In genomic region chr11:97309911-97310571, GRCm38 (mm10) we compare ENCODE assay signal across 8 mouse cellular contexts. TPM values are rescaled to one million over a fixed set of nuclear protein-coding genes. Genes with fewer than 3 reads are reported as not detected.
DNase-seq lines count a peak whose midpoint lies in the region; ATAC-seq and TF ChIP-seq lines count a peak whose summit lies in the region.

No protein-coding gene starts in this region.

- peak; percentile 59 for DNase-seq in MEL-GATA-1-ER (ENCODE audit: extremely low read depth, low read depth)
- DNase-seq in cerebellum, adult 2 months: peak; percentile 84 to 86
- peak; percentile 50 to 75 for DNase-seq in frontal cortex, postnatal 10 days (ENCODE audit: low spot score in 2 of 2)
- peak; percentile 67 to 80 for DNase-seq in layer of hippocampus, postnatal 10 days (ENCODE audit: low spot score in 2 of 2)
- peak; percentile 81 for DNase-seq in lung, postnatal 14 days
- peak; percentile 68 for DNase-seq in ovary, postnatal 36 days (ENCODE audit: low spot score)
- DNase-seq in urinary bladder, adult 18-20 months (ENCODE audit: low spot score in 2 of 2): peak; percentile 59 to 69

- under 1% methylated on average over 25 of the region's 25 CpGs for WGBS in cerebellum, adult 2 months
- under 1% methylated on average over 25 of the region's 25 CpGs for WGBS in hindbrain, embryonic 12.5 days

- H3K4me2 ChIP-seq in hindbrain, embryonic 12.5 days (replicated peaks): peak overlapping the region; percentile 59

- H3K9ac ChIP-seq in hindbrain, embryonic 12.5 days: peak overlapping the region; percentile 50

- no peaks in the 10 kb centered on the region for H3K36me3 ChIP-seq in hindbrain, embryonic 12.5 days

- TF ChIP-seq CTCF in cerebellum, adult 2 months (IDR thresholded peaks at IDR 0.05; ENCODE audit: borderline replicate concordance, insufficient read depth, low read depth, low read length): peak; percentile 85

- H3K27ac ChIP-seq in cerebellum, adult 2 months (ENCODE audit: insufficient read depth, low read length): peak overlapping the region; percentile 29; the same call in 1 of the 2 replicates
- no peak overlapping the region for H3K27ac ChIP-seq in hindbrain, embryonic 12.5 days

- H3K9me3 ChIP-seq in hindbrain, embryonic 12.5 days (replicated peaks): no peaks in the 10 kb centered on the region

- peak; percentile 74 for ATAC-seq in hindbrain, embryonic 12.5 days (ENCODE audit: low FRiP score)

- 0 out of 2 replicates have a peak, but pooled peaks cover 4% of the 10 kb centered on the region for H3K4me1 ChIP-seq in cerebellum, adult 2 months (ENCODE audit: control insufficient read depth, insufficient read depth, low read length)
- peaks cover 19% of the 10 kb centered on the region for H3K4me1 ChIP-seq in hindbrain, embryonic 12.5 days

- H3K27me3 ChIP-seq in cerebellum, adult 2 months (ENCODE audit: control insufficient read depth, insufficient read depth, low read length): no peaks in the 10 kb centered on the region
- H3K27me3 ChIP-seq in hindbrain, embryonic 12.5 days: peaks cover 8% of the 10 kb centered on the region; the same call in 1 of the 2 replicates

- H3K4me3 ChIP-seq in cerebellum, adult 2 months (replicated peaks; ENCODE audit: insufficient read depth, low read depth, low read length): peak overlapping the region; percentile 67
- peak overlapping the region; percentile 26 for H3K4me3 ChIP-seq in hindbrain, embryonic 12.5 days

- no peak for TF ChIP-seq POLR2A in cerebellum, adult 2 months (IDR thresholded peaks at IDR 0.05; ENCODE audit: borderline replicate concordance, insufficient read depth, low read length)

RNA-seq across cellular contexts. Expression of gene Mrpl45, which starts 5.5 kb away (rescaled TPM):
- 37.8 and 40.6 TPM in 2 replicates for polyA plus RNA-seq in cerebellum, adult 2 months (2012; rRNA removed)
- polyA plus RNA-seq in hindbrain, embryonic 12.5 days (2016; fragmentation: Nextera tagmentation; extraction: Ambion mirVana): 44.9 and 45.6 TPM in 2 replicates
- total RNA-seq in layer of hippocampus, postnatal 10 days (2021): 10 to 100 TPM; 22.8 to 23.7 TPM

RNA-seq across cellular contexts. Expression of gene Npepps, which starts 29.6 kb away (rescaled TPM):
- 97.4 and 103 TPM in 2 replicates for polyA plus RNA-seq in cerebellum, adult 2 months (2012; rRNA removed)
- polyA plus RNA-seq in hindbrain, embryonic 12.5 days (2016; fragmentation: Nextera tagmentation; extraction: Ambion mirVana): 119 and 133 TPM in 2 replicates
- total RNA-seq in layer of hippocampus, postnatal 10 days (2021): 100 to 1,000 TPM; 144 to 159 TPM

RNA-seq across cellular contexts. Expression of gene Gpr179, which starts 41.8 kb away (rescaled TPM):
- 0.62 and 0.87 TPM in 2 replicates for polyA plus RNA-seq in cerebellum, adult 2 months (2012; rRNA removed)
- 0.17 and 0.22 TPM in 2 replicates for polyA plus RNA-seq in hindbrain, embryonic 12.5 days (2016; fragmentation: Nextera tagmentation; extraction: Ambion mirVana)
- under 1 TPM; 0.34 to 0.42 TPM for total RNA-seq in layer of hippocampus, postnatal 10 days (2021)

RNA-seq across cellular contexts. Expression of gene Socs7, which starts 52.3 kb away (rescaled TPM):
- polyA plus RNA-seq in cerebellum, adult 2 months (2012; rRNA removed): 54.3 and 61.2 TPM in 2 replicates
- polyA plus RNA-seq in hindbrain, embryonic 12.5 days (2016; fragmentation: Nextera tagmentation; extraction: Ambion mirVana): 7.0 and 9.1 TPM in 2 replicates
- 10 to 100 TPM; 69.2 to 72.6 TPM for total RNA-seq in layer of hippocampus, postnatal 10 days (2021)
